Mouse (Mus musculus) left cerebral cortex, adult 18-20 months (tissue): ENCODE measurements around the gene Dkkl1. TPM values are rescaled to one million over a fixed set of nuclear protein-coding genes. Genes with fewer than 3 reads are reported as not detected.

ENCODE experiments used
- DNase-seq, 2 experiments: peaks; one replicate each; pipeline ENCODE4 v3.0.0; 2021 to 2022; ENCODE audit warnings: low spot score in 2 of 2, mixed read lengths in 1 of 2
- total RNA-seq, 2 experiments: library from RNA; stranded (reverse); gene quantifications; 2 replicates each; pipeline ENCODE4 v1.2.3; 2021

Gene Dkkl1
- total RNA-seq, 2 experiments from 2014 or later: 33.6 to 38.3 TPM

GRCm38 (mm10) chr7:45231192-45231591 is 19.2 kb upstream of the Dkkl1 start:
- DNase-seq: no peak

- no peak for DNase-seq
Observed at GRCm38 (mm10) chr7:45229459-45230203, 17.7 kb upstream of the Dkkl1 start.

- no peak for DNase-seq
Observed at GRCm38 (mm10) chr7:45229046-45229445, 17.1 kb upstream of the Dkkl1 start.

- no peak for DNase-seq
Observed at GRCm38 (mm10) chr7:45228548-45228947, 16.6 kb upstream of the Dkkl1 start.

- DNase-seq: no peak
Observed at GRCm38 (mm10) chr7:45226421-45226820, 14.5 kb upstream of the Dkkl1 start.

GRCm38 (mm10) chr7:45224826-45225225 is 12.9 kb upstream of the Dkkl1 start:
- no peak for DNase-seq

GRCm38 (mm10) chr7:45221680-45222079 is 9.7 kb upstream of the Dkkl1 start:
- DNase-seq: no peak

GRCm38 (mm10) chr7:45216442-45217183 is 4.7 kb upstream of the Dkkl1 start:
- no peak for DNase-seq

GRCm38 (mm10) chr7:45215673-45216441 is 3.9 kb upstream of the Dkkl1 start, which contains the start of gene Tead2:
Tead2 (plus strand) TSS chr7:45215753.
- no peak for DNase-seq

GRCm38 (mm10) chr7:45213708-45214107 is 1.8 kb upstream of the Dkkl1 start:
- no peak for DNase-seq

GRCm38 (mm10) chr7:45212356-45212755 is 409 bp upstream of the Dkkl1 start:
- DNase-seq: no peak

- DNase-seq: no peak
Observed at GRCm38 (mm10) chr7:45211070-45211469, 877 bp downstream of the Dkkl1 start.

- DNase-seq: no peak
Observed at GRCm38 (mm10) chr7:45208260-45208659, 3.7 kb downstream of the Dkkl1 start.

- DNase-seq: peak; percentile 87 to 91
Observed at GRCm38 (mm10) chr7:45204380-45205143, 7.4 kb downstream of the Dkkl1 start, which contains the start of gene Ccdc155. Ccdc155 (minus strand) TSS chr7:45204892.

- DNase-seq: no peak
Observed at GRCm38 (mm10) chr7:45202654-45203053, 9.3 kb downstream of the Dkkl1 start.

GRCm38 (mm10) chr7:45198961-45199360 is 13.0 kb downstream of the Dkkl1 start:
- peak in 1 of 2 experiments; percentile 67 for DNase-seq

- DNase-seq: peak; percentile 71 to 75
Observed at GRCm38 (mm10) chr7:45198435-45198834, 13.5 kb downstream of the Dkkl1 start.

- no peak for DNase-seq
Observed at GRCm38 (mm10) chr7:45196994-45197393, 15.0 kb downstream of the Dkkl1 start.

GRCm38 (mm10) chr7:45196176-45196535 is 15.8 kb downstream of the Dkkl1 start:
- DNase-seq: no peak

- no peak for DNase-seq
Observed at GRCm38 (mm10) chr7:45195341-45196175, 16.4 kb downstream of the Dkkl1 start.
